Mouse (Mus musculus) spleen, adult 2 months (tissue): ENCODE data around the gene Slc4a1. TPM values are rescaled to one million over a fixed set of nuclear protein-coding genes. Genes with fewer than 3 reads are reported as not detected.
A peak's percentile ranks its signal among the peaks of the same experiment; 100 is the strongest.

Experiments used
- DNase-seq, 2 experiments: peaks; one replicate each; pipeline versions ENCODE4 v3.0.0 to v3.0.0-alpha.2; 2012 to 2021; ENCODE audit warnings: low spot score in 2 of 2, low read depth in 1 of 2
- H3K27ac ChIP-seq: fragments of 200-500 bp; 2 replicates; pipeline ENCODE4 v1.5.1; 2012; ENCODE audit warnings: low read length, inconsistent platforms; ENCODE audit not compliant: insufficient read depth
- H3K27me3 ChIP-seq: fragments of 200-500 bp; 2 replicates; pipeline ENCODE4 v1.6.1; 2012; ENCODE audit warnings: mild to moderate bottlenecking, moderate library complexity, low read length, inconsistent platforms; ENCODE audit not compliant: control insufficient read depth, insufficient read depth
- H3K36me3 ChIP-seq: fragments of 200-500 bp; 2 replicates; pipeline ENCODE4 v1.6.1; 2012; ENCODE audit warnings: mild to moderate bottlenecking, low read length, inconsistent platforms; ENCODE audit not compliant: control insufficient read depth, insufficient read depth
- H3K4me1 ChIP-seq: fragments of 200-500 bp; 2 replicates; pipeline ENCODE4 v1.6.1; 2011; ENCODE audit warnings: inconsistent platforms; ENCODE audit not compliant: control insufficient read depth, insufficient read depth, insufficient read length
- H3K4me3 ChIP-seq: fragments of 200-500 bp; 2 replicates; pipeline ENCODE4 v1.5.1; 2011; ENCODE audit warnings: mild to moderate bottlenecking, inconsistent platforms; ENCODE audit not compliant: insufficient read depth, insufficient read length; ENCODE audit errors: extremely low read depth
- CTCF ChIP-seq: fragments of 200-500 bp; IDR thresholded peaks from 2 replicates; pipeline ENCODE4 v1.5.1; 2011; ENCODE audit warnings: mild to moderate bottlenecking, inconsistent platforms; ENCODE audit not compliant: insufficient read depth, insufficient read length, insufficient replicate concordance; ENCODE audit errors: extremely low read depth
- POLR2A ChIP-seq: fragments of 200-500 bp; IDR thresholded peaks from 2 replicates; pipeline ENCODE4 v1.6.1; 2011; ENCODE audit warnings: low read depth, low read length, inconsistent platforms
- WGBS: fragments of 180-500 bp; shearing (Covaris S2); methylation state at CpG from one replicate; pipeline ENCODE4 v1.1.7; 2018; 5-methylcytosine and 5-hydroxymethylcytosine counted together
- polyA plus RNA-seq: library from polyadenylated mRNA; depleted of rRNA; stranded (reverse); fragments of >200 nt; gene quantifications from 2 replicates; pipeline ENCODE4 v1.2.3, GENCODE M21; 2012

Slc4a1 gene
- polyA plus RNA-seq, 1 experiment: 381 TPM

DNA sequence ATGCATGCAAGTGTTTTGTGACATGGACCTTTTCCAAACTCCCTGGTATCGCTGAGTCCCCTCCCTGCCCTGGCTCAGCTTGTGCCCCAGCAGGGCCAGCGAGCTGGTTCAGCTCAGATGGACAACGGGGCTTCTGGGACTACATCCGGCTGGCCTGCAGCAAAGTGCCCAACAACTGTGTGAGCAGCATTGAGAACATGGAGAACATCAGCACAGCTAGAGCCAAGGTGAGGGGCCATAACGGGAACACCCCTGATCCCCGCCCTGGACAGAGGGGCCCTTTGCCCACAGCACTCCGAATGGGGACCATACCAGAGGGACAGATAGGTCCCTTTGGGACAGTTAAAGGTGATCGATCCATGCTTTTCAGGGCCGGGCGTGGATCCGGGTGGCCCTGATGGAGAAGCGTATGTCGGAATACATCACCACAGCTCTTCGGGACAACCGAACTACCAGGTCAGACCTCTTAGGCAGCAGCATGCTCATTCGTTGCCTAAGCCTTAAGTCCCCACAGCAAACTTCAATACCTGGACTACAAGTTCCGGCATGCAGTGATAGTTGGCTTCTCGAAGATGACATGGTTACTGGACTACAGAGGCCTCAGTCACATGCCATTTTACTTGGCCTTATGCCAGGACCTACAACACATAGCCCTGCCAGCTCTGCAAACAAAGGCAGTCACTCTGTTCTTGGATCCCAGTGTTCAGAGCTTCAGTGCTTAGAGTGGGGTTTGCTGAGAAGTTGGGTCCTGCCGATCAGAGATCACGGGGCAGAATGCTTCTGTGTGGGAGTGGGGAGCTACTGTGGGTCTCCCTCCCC, 32.2 kb upstream of the Slc4a1 start:
- 87% methylated on average over 20 of the region's 20 CpGs for WGBS
- H3K27me3 ChIP-seq: peaks cover 15% of the 10 kb centered on the region

DNA sequence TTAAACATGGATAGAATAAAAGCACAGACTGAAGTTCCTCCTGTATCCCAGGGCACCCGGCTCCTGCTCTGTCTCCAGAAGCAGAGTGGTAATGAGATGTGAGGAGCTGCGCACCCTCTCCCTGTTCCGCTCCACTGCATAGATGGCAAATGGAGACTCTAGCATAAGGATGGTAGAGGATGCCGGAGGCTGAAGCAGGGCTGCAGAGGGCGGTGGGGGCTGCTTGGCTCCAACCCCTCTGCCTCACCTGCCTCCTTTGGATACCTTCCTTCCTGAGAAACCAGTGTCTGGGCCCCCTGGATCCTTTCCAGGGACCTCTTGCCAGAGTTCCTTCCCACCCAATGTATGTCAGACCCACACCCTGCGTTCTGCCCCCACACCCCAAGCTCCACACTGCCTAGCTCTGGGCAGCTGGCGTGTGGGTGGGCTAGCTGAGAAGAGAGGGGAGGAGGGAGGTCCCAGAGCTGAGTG, 30.7 kb upstream of the Slc4a1 start:
- H3K27me3 ChIP-seq: peaks cover 15% of the 10 kb centered on the region
- no peak overlapping the region for H3K4me3 ChIP-seq

More for the DNA sequence above, 32.2 kb upstream of the Slc4a1 start:
- TF ChIP-seq CTCF: no peak
- no peak for TF ChIP-seq POLR2A
- DNase-seq: no peak
- Histone ChIP-seq H3K36me3 (peaks cover 4% of the 10 kb centered on the region), H3K4me1 (peaks cover 10% of the 10 kb centered on the region), H3K27ac (no peak overlapping the region), H3K4me3 (no peak overlapping the region)

DNA sequence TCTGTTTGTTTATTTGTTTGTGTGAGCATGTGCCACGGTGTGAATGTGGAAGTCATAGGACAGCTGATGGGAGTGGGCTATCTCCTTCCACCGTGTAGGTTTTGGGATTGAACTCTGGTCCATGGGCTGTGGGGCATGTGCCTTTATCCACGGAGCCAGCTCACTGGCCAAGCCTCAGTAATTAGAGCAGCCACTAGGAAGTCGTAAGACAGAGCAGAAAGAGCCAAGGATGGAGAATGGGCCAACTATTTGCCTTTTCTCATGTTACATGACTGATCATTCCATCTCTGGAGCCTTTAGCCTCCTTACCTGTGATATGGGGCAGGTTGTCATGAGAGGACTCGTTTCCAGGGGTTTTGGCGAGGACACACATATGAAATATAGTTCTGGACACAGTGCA, 30.3 kb upstream of the Slc4a1 start:
- no peak overlapping the region for H3K4me3 ChIP-seq
- DNase-seq: no peak
- WGBS: 55% methylated on average over 6 of the region's 6 CpGs
- H3K27ac ChIP-seq: no peak overlapping the region
- H3K4me1 ChIP-seq: peaks cover 12% of the 10 kb centered on the region
- TF ChIP-seq CTCF: no peak
- no peak for TF ChIP-seq POLR2A
- H3K27me3 ChIP-seq: peaks cover 16% of the 10 kb centered on the region
- no peaks in the 10 kb centered on the region for H3K36me3 ChIP-seq

More for the DNA sequence above, 30.7 kb upstream of the Slc4a1 start:
- no peak for TF ChIP-seq POLR2A
- TF ChIP-seq CTCF: no peak
- WGBS: 89% methylated on average over 7 of the region's 7 CpGs
- Histone ChIP-seq H3K27ac (no peak overlapping the region), H3K36me3 (no peaks in the 10 kb centered on the region), H3K4me1 (peaks cover 12% of the 10 kb centered on the region)
- DNase-seq: no peak

DNA sequence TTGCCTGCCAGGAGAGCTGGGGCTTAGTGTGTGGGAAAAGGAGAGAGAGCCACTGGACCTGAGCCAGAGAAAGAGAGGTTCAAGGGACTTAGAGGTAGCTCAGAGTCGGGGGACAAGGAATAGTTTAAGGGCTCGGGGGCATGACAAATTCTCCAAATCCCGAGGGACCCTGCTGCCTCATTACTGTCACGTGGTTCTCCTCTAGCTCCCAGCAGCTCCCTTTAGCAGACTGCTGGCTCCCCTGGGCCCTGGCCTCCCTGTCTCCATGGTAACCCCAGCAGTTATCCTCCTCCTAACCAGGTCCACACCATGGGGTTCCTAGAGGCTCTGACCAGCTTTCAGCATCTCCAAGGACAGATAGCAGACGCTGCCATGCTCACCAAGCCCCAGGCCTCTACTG, 29.2 kb upstream of the Slc4a1 start:
- no peak for DNase-seq
- Histone ChIP-seq H3K4me1 (peaks cover 12% of the 10 kb centered on the region), H3K27ac (no peak overlapping the region), H3K36me3 (no peaks in the 10 kb centered on the region), H3K27me3 (peaks cover 16% of the 10 kb centered on the region), H3K4me3 (no peak overlapping the region)
- WGBS: 39% methylated on average over 5 of the region's 5 CpGs
- TF ChIP-seq POLR2A (no peak), CTCF (no peak)

GRCm38 (mm10) chr11:102394421-102395124, 28.6 kb upstream of the Slc4a1 start:
- H3K27ac ChIP-seq: no peak overlapping the region
- peaks cover 13% of the 10 kb centered on the region for H3K27me3 ChIP-seq
- no peak for TF ChIP-seq CTCF
- TF ChIP-seq POLR2A: no peak
- peaks cover 12% of the 10 kb centered on the region for H3K4me1 ChIP-seq
- no peak for DNase-seq
- H3K4me3 ChIP-seq: no peak overlapping the region
- no peaks in the 10 kb centered on the region for H3K36me3 ChIP-seq
- WGBS: 82% methylated on average over 9 of the region's 9 CpGs

DNA sequence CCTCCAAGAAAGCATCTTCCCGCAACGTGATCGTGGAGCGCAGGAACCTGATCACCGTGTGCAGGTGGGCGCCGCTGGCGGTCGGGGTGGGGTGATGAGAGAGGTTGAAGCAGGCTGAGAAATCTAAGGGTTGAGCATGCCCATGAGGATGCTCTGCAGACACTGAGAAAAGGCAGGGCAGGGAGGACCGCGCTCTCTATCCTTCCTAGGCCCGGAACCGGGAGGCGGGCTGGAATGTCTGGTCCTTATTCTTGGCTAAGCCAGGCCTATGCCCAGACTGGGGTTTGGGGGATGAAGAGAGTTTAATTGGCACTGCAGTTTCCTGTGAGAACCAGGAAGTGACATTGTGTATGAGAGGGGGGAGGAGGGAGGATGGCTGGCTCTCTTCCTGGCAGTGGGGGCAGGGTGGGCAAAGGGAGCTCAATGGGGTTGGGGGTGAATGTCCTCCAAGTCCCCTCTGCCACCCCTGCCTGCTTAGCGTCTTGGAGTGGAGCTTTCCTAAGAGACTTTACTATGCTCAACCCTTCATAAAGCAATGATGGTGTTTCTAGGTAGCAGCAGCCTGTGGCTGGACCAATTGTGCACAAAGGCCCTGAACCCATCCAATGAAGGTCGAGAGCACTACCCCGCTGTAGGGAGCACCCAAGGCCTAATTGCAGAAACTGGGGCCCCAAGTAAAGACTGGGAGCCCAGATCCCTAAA, 27.9 kb upstream of the Slc4a1 start:
- peaks cover 12% of the 10 kb centered on the region for H3K4me1 ChIP-seq
- no peaks in the 10 kb centered on the region for H3K36me3 ChIP-seq
- H3K4me3 ChIP-seq: peak overlapping the region; percentile 50
- TF ChIP-seq CTCF: no peak
- TF ChIP-seq POLR2A: no peak
- no peak for DNase-seq
- peaks cover 7% of the 10 kb centered on the region for H3K27me3 ChIP-seq
- no peak overlapping the region for H3K27ac ChIP-seq
- WGBS: 8% methylated on average over 17 of the region's 17 CpGs
